Mouse (Mus musculus) ZHBTc4 (cell line): ENCODE measurements around the gene Prune2.

Experiments
- DNase-seq: peaks from one replicate; pipeline ENCODE4 v3.0.0-alpha.2; 2011; ENCODE audit warnings: low read depth, low spot score

The Prune2 gene

DNA sequence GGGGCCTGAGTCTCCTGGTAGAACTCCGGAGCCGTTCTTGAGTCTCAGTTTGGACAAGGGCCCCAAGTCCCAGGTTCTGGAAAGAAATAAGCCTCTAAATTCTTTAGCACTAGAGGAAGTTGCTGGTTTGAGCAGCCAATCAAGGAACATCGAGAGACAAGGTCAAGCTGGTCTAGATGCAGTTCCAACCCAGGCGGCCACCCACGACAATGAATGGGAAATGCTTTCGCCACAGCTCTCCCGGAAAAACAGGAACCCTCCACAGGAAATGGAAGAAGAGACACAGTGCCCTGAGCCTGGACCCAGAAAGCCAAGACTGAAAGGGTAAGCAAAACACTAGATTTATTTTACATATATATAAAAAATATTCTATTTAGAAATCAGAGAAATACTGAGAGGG, 169.5 kb downstream of the Prune2 start:
- DNase-seq = peak; percentile 39

DNA sequence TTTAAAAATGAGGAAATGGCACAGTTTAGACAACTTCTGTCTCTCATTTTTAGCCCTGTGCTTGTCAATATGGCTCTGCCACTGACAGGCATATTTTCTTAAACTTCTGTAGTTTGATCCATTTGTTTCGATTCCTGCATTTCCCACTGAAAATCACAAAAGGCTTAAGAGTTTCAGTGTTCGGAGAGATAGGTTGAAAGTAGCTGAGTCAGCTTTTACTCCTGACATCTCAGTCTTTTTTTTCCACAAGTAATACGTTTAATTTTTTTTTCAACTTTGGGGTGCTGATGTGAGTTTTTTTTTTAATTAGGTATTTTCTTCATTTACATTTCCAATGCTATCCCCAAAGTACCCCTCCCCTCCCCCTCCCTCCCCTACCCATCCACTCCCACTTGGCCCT, 174.6 kb downstream of the Prune2 start:
- no peak for DNase-seq

DNA sequence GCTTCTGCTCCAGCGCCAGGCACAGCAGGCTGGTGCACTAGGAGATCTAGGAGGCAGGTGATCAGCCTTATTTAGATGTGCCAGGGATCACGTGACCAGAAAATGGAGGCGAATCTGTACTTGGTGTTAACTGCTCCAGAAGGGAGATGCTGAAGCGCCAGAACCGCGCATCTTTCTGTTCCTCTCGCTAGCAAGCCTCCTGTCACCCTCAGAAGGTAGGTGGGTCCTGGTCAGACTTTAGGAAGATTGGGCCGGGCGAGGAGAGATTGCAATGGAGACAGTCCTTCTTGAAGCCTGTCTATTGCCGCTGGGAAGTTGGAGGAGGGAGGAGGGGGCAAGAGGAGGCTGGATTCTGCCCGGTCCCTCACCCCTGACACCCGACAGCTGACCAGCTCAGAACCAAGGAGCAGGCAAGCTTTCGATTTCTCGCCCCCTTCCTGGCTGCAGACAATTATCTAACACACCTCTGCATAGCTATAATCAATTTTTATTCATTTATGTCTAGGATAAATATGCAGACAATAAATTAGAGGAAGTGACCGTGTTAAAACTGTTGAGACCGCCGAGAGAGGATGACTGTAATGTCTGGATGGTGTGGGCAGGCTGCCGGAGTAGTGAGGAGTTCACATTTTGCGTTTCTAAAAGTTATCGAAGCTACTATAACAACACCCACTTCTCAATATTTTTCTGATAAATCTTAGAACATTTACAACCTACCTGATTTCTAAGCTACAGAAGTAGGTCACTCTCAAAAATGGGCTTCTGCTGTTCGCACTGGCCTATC, 181.0 kb downstream of the Prune2 start:
- DNase-seq = peak; percentile 85

DNA sequence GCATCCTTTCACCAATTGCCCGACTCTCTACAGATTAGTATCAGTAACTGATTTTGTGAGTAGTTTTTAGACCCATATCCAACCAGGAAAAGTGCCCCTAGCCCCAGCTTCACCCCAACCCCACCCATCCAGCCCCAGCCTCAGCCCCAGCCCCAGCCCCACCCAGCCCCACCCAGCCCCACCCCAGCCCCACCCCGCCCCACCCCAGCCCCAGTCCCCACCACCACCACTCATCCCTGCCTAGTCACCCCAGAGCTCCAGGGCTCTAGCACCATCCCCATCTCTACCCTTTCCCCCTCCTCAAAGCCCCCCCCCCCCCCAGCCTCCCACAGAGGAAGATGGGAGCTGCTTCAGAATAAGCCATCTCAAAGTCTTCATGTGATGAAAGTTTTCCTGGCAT, 181.7 kb downstream of the Prune2 start:
- no peak for DNase-seq

DNA sequence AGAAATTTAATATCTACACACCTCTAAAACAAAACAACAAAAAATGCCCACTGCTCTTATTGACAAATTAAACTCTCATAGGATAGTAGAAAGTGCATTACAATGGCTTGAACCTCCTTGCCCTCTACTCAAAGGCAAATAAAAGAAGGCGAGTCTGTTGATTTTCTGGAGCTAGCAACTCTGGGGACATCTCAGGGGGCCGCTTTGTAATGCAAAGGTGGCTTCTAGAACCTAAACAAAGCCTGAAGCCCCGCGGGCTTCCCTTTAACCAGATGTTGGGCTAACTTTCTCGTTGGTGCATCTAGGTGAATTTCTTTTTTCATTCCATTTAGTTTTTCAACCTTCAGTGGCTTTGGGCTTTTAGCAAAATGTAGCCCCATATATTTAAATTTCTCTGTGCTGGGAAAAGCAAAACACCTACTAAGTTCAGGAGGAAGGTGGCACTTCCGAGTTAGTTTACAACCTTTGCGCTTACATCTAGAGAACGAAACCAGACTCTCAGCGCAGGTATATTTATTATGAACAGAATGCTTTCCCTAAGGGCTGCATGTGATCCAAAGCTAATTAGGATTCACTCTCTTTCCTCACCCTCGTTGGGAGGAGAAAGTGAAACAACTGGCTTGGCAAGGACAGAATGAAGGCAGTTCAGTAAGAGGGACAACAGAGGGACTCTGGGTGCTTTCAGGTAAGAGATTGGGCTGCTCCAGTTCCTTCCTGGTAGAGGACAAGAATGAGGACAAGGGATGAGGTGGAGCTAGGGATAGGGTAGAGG, 182.4 kb downstream of the Prune2 start:
- DNase-seq = peak; percentile 97

DNA sequence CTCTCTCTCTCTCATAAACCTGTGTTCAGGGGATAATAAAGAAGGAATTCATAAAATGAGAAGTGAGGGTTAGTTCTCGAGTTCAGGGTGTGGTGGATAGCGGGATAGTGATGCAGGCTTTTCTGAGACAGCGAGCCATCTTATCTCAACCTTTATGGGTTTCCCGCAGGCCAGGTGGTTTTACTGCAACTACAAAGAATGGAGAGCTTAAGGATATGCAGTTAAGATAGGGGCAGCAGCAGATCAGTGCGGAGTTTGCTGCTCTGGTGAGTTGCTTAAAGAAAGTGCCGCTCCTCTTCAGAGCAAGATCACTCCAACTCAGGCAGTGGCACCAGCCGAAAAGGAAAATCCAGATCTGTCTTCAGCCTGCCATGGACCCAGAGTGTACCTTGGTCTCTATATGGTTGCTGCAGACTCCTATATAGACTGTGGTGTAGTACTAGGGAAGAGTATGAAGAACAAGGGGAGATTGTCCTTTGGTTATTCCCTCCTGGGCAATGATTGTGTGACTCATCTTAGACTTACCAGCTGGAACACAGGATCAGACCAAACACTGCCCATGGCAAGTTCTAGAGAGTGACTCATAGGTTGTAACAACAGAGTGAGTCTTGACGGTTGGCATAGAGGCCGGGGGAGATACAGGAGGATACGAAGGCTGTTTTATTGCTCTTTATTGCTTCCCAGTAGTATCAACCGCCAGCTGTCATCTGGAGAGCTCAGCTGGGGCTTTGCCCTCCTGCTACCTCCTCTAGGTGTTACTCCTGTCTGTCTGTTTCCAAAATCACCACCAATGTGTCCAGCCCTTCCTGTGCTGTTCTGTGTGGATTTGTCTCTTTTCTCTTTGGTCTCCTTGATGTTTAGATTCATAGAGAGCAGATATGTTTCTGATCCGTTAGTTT, 184.3 kb downstream of the Prune2 start:
- no peak for DNase-seq

DNA sequence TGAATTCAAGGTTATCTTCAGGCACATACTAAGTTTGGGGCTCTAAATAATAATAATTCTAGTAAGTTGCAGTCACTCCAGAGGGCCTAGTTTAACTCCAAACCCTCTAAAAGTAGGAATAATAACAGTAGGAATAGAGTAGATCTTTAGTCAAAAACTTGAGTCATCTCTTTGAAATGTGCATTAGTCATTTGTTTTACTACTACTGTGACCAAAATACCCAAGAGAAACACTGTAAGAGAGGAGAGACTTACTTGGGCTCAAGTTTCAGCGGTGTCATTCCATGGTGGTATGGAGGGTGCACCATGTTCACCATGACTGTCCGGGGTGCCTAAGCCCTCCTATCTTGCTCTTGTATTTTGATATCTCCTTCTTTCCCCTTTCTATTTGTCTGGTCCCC, 187.3 kb downstream of the Prune2 start:
- DNase-seq = no peak

DNA sequence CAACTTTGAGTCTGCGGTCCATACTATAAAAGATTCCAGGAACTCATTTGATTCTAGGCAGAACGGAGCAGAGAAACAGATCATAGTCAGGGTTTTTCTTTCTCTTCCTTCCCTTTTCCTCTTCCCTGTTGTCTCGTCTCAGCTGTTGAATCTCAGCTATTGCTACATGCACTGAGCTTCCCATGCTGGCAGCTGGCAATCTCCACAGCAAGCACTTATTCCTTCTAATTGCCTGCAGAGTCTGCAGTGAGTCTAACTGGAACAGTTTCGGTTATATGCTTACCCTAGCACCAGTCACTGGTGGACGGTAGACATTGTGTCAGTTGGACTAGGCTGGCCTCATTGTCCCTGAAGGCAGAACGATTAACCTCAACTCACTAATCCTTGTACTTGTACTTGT, 188.3 kb downstream of the Prune2 start:
- no peak for DNase-seq

DNA sequence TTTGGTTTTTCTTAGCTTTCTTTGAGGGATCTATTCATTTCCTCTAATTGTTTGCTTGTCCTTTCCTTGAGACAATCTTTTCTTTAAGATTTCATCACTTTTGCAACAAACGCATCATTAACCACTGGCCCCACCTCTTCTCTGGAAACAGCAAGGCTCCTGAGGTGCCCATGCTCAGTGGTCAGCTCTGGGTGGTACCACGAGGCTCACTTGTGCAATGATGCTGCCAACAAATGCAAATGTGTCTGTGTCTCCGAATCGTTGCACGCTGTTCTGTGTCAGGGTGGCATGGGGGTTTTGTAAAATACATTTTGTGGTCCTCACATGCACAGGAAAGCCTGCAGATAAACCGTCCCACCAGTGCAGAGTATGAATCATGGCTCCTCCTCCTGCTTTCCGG, 194.1 kb downstream of the Prune2 start:
- DNase-seq = no peak

DNA sequence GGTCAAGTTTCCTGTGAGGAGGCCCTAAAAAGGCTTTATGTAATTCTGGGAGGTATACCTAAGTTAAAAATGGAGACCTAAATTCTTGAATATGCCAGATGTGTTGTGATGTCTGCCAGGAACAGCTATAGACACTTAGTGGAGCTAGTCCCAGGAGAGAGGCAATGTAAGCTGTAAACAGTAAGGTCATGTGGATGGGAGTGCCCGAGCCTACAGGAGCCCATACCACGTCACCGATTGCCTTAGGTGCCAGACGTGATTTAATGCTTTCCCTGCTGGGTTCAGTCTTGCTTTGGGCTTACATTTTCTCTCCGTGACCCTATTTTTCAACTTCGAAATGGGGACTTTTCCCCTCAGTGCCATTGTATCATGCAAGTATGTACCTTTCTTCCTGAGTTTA, 195.9 kb downstream of the Prune2 start:
- DNase-seq = peak; percentile 70

DNA sequence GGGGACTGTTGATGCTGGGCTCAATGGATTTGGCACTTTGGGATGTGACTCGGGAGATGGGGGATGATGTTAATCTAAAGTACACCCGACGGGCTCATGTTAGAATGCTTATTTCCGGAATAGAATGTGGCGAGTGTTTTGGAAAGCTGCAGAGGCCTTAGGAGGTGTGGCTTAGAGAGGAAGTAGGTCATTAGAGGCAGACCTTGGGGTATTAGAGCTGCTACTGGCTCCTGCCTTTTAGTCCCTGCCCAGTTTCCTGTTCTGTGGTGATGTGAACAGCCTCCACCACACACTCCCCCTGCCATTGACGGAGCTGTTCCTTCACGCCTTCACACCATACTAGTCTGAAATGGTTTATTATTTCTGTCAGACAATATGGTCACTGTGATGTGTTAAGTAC, 196.5 kb downstream of the Prune2 start:
- DNase-seq = peak; percentile 92

DNA sequence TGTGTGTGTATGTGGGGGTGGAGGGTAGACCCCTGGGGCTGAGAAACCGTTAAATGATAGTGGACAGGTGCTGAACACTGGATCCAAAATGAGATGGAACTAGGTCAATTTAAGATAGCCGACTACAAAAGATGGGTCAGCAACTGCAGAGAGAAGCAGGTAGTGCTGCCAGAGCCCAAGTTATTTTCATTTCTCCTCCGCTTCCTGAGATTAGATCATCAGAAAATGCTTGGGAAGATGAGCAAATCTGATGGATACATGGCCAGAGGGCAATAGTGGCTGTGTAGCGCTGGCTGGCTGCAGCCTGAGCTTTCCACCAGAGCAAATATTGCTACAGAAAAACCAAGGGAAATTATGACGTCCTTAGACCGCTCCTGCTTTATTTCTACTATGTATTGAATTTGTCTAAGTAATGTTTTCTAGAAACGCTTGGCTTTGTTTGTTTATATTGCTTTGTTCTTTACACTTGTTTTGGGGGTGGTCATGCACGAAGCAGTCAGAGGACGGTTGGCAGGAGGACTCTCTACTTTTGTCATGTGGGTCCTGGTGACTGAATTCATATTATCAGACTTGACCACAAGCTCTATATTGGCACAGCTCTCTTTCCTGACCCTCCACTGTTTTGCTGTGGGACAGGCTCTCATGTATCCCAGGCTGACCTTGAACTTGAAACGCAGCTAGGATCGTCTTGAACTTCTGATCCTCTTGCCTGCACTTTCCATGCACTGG, 198.2 kb downstream of the Prune2 start:
- no peak for DNase-seq

DNA sequence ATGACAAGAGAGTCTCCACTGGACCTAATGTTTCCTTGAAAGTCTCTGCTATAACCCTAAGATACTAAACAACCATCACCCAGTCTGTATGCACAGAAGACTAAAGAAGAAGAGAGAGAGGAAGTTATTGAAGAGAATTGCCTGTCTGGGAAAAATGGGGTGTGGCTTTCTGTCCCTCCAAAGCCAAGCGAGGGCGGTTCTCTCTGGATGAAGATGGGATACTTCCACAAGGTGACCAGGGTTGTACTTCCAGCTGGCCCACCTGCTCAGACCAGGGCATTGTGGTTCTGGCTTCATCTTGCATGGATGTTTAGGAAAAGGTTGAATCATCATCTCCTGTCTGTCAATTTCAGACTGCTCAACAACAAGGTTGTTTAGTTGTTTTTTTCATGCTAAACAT, 199.3 kb downstream of the Prune2 start:
- DNase-seq = no peak

DNA sequence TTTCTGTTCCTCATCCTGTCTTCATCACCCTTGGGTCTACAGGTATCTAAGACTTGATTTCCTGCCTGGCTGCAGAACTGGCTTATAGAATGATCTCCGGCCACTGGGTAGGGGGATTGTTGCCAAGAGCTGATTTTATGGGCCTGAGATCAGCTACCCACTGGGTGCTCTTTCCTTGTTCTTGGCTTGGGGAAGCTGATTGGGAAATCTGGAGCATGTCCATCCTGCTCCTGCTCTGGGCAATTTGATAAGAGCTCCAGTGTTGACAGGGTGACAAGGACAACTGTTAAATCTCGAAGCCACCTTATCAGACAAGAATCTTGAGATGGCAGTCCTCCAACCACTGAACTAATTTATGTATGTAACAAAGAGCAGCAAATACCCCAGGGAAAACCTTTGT, 203.8 kb downstream of the Prune2 start:
- no peak for DNase-seq

DNA sequence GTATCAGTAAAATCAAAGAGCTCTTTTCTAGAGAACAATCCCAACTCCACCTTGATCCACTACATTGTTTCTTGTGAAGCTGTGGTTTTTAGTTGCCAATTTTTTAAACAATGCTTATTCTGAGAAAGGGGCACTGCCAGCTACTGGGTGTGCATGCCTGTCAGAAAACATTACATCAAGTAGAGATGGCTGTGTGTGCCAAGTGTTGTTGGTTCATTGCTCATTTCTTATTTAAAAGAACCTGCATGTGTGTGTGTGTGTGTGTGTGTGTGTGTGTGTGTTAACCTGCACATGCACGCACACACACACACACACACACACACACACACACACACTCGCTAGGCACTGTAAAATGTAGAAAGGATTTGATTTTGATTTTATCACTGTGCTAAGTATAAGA, 204.3 kb downstream of the Prune2 start:
- DNase-seq = no peak

DNA sequence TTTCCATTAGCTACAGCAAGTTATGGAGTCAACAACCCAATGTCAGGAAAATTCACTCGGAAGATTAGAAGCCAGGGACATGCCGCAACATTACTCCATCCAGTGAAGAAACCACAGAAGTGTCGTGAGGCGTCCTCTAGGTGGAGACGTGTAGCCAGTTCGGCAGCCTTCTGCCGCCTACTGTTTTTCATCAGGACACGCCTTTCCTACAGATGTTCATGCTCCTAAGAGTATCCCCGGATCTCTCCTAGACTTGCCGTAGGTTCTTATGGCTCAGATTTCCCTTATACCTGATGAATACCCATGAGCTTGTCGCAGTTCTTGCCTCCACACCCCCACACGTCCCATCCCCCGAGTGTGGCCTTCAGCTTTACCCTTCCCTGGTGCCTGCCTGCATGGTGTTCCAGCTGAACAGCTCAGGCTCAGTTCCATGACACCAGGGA, 207.6 kb downstream of the Prune2 start:
- peak; percentile 73 for DNase-seq

DNA sequence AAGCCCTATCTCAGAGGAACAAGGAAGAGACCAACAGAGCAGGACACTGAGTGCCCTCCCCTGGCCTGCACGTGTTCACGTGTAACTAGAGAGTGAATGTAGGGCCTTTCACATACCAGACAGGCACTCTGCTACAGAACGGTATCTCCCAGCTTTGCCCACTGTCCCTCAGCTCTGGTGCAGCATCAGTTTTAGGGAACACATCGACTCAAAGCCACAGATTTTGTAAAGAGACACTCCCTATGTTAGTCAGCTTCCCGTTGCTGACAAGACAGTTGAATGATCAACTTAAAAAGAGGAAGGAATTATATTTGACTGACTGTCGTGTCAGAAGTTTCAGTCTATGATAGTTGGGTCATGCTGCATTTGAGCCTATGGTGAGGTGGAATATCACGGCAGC, 210.4 kb downstream of the Prune2 start:
- DNase-seq = no peak

DNA sequence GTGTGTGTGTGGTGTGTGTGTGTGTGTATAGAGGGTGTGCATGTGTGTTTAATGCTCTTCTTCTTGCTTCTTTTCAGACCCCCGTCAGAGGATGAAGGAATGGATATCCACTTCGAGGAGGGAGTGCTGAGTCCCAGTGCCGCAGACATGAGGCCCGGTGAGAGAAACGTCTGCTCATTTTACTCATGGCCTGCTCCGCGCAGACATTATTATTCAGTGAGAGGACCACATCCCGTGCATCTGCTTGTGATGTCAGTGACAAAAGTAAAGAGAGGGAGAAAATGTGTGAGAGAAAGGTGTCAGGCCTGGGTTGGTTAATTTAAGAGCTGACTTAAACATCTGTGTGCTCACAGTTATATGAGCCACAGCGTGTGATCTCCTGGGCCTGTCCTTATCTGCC, 212.3 kb downstream of the Prune2 start:
- DNase-seq = no peak

DNA sequence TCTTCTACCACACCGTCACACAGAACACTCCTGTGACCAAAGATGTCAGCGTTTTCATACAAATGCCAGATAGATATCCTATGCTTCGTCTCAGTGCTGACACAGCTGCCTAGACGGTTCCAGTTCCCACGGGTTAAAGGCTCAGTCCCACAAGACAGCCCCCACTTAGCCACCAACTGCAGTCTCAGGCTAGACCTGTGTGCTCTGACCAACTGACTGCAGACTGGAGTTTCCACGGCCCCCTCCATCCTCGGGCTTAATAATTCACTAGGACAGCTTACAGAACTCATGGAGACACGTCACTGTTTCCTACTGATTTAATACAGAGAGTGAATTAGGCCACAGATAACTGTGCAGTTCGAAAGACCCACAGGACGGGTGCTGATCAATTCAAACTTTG, 213.8 kb downstream of the Prune2 start:
- no peak for DNase-seq

DNA sequence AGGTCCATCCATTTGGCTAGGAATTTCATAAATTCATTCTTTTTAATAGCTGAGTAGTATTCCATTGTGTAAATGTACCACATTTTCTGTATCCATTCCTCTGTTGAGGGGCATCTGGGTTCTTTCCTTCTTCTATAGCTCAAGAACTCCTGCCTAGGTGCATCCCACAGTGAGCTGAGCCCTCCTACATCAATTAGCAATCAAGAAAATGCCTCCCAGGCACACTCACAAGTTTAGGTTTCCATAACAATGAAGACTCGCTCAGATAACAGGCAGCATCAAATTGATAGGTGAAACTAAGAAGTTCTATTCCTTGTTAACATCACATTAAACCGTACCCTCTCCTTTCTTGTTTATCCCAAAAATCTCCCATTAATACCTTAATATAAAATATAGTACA, 218.6 kb downstream of the Prune2 start:
- peak; percentile 71 for DNase-seq

DNA sequence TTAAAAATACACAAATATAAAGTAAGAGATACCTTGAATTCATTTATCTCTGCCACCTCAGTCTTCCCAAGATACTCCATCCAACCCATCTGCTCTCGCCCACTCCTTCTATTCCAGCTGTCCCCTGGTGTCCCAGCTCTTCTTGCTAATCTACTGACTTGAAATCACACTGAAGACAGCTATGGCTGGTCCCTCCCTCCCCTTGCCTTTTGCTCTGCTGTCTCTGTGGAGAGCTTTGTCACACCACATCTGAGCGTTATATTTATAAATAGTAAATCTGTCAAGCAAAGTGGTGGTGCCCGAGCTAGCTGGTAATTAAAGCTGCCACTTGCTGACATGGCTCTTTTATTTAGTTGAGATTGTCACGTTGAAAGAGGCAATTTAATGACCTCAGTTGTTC, 224.6 kb downstream of the Prune2 start:
- DNase-seq = no peak
